In genomic region chr8:79366227-79366626, GRCm38 (mm10) we compare ENCODE assay signal across 11 mouse cellular contexts. TPM values are rescaled to one million over a fixed set of nuclear protein-coding genes. Genes with fewer than 3 reads are reported as not detected.
DNase-seq lines count a peak whose midpoint lies in the region; ATAC-seq lines count a peak whose summit lies in the region.
"Had no signal": no experiment of that assay in that cellular context is flagged by ENCODE, and none has a peak within 500 bp of the region (broad histone marks: within the 10 kb centered on the region; RNA-seq: fewer than 3 reads in every experiment).

No protein-coding gene starts in this region.

- ATAC-seq in neutrophil, adult 5-6 weeks (ENCODE audit: extremely low read depth, insufficient number of reproducible peaks, low FRiP score, poor library complexity, severe bottlenecking) = peak; percentile 56
- ATAC-seq: inflammation-experienced regulatory T-cells, adult 6 months had no signal

- DNase-seq in cerebellum, postnatal 14 days = peak; percentile 30 to 44
- DNase-seq in cerebellum, postnatal 4 days (ENCODE audit: low spot score in 2 of 2) = no peak
- peak; percentile 42 to 51 for DNase-seq in spleen, postnatal 36 days (ENCODE audit: low spot score in 2 of 2)
- no peak for DNase-seq in spleen, adult 12 weeks (ENCODE audit: low spot score)
- DNase-seq in left cerebral cortex, adult 18-20 months (ENCODE audit: low spot score in 2 of 2) = no peak
- DNase-seq: adrenal gland, adult 8-10 months; adrenal gland, postnatal 36 days; gastrocnemius, postnatal 10 days; heart, postnatal 36 days had no signal

RNA-seq across cellular contexts. Expression of gene Smad1, which starts 33.1 kb away (rescaled TPM):
- total RNA-seq in neutrophil, adult 5-6 weeks (2017) = 9.4 and 10.8 TPM in 2 replicates
- 10 to 100 TPM; 31.2 to 32.3 TPM for total RNA-seq in left cerebral cortex, adult 18-20 months (2021)

Comparison
In these comparisons a context has a peak if more than half of its experiments do, and no peak if none do; other contexts are left out.
1. DNase-seq: peak in cerebellum, postnatal 14 days (2 of 2) and spleen, postnatal 36 days (2 of 2); none in cerebellum, postnatal 4 days (0 of 2), spleen, adult 12 weeks (single experiment) and left cerebral cortex, adult 18-20 months (0 of 2).